Mouse (Mus musculus) myocyte (in vitro differentiated cells): ENCODE data around the gene Lfng.

Source experiments
- CEBPB ChIP-seq: IDR thresholded peaks from 2 replicates; pipeline ENCODE4 v1.6.1; 2011; ENCODE audit warnings: mild to moderate bottlenecking, moderate library complexity; ENCODE audit not compliant: poor library complexity, insufficient read depth, severe bottlenecking
- E2F4 ChIP-seq: IDR thresholded peaks from one replicate; pipeline ENCODE4 v1.6.1; 2011; ENCODE audit warnings: mild to moderate bottlenecking, control low read depth, moderate library complexity; ENCODE audit not compliant: insufficient read depth
- MAX ChIP-seq: IDR thresholded peaks from one replicate; pipeline ENCODE4 v1.6.1; 2011; ENCODE audit warnings: low read depth, mild to moderate bottlenecking, control low read depth
- MYOD1 ChIP-seq, 3 experiments: IDR thresholded peaks; one replicate each; pipeline ENCODE4 v1.6.1; 2011; ENCODE audit warnings: control low read depth in 2 of 3, low read depth in 2 of 3, mild to moderate bottlenecking in 2 of 3, moderate library complexity in 1 of 3; ENCODE audit not compliant: insufficient read length in 2 of 3, control insufficient read depth in 1 of 3
- MYOG ChIP-seq, 3 experiments: IDR thresholded peaks; one replicate each; pipeline ENCODE4 v1.6.1; 2011; ENCODE audit warnings: control low read depth in 2 of 3, low read depth in 2 of 3, mild to moderate bottlenecking in 2 of 3; ENCODE audit not compliant: insufficient read length in 2 of 3, control insufficient read depth in 1 of 3, insufficient read depth in 1 of 3
- POLR2A ChIP-seq: IDR thresholded peaks from one replicate; pipeline ENCODE4 v1.6.1; 2011; ENCODE audit warnings: low read depth, mild to moderate bottlenecking, control low read depth, moderate library complexity; ENCODE audit not compliant: insufficient read length
- POLR2AphosphoS2 ChIP-seq: IDR thresholded peaks from one replicate; pipeline ENCODE4 v1.6.1; 2011; ENCODE audit warnings: low read depth, control low read depth; ENCODE audit not compliant: insufficient read length
- REST ChIP-seq: IDR thresholded peaks from one replicate; pipeline ENCODE4 v1.6.1; 2011; ENCODE audit warnings: mild to moderate bottlenecking, control low read depth, moderate library complexity; ENCODE audit not compliant: insufficient read depth, insufficient read length
- TCF12 ChIP-seq: IDR thresholded peaks from one replicate; pipeline ENCODE4 v1.6.1; 2011; ENCODE audit warnings: mild to moderate bottlenecking, control low read depth; ENCODE audit not compliant: poor library complexity, insufficient read depth, severe bottlenecking
- USF1 ChIP-seq: IDR thresholded peaks from one replicate; pipeline ENCODE4 v1.6.1; 2011; ENCODE audit warnings: low read depth, mild to moderate bottlenecking, control low read depth, moderate library complexity

GRCm38 (mm10) chr5:140642076-140642475 is 35.0 kb downstream of the Lfng start:
- TF ChIP-seq POLR2AphosphoS2 (no peak), CEBPB (no peak), POLR2A (no peak), REST (no peak), MYOD1 (IDR thresholded peaks at IDR 0.05; ENCODE audit: control insufficient read depth in 1 of 3, insufficient read length in 2 of 3, low read depth in 2 of 3) (no peak), USF1 (no peak), MYOG (IDR thresholded peaks at IDR 0.05; ENCODE audit: control insufficient read depth in 1 of 3, insufficient read depth in 1 of 3, insufficient read length in 2 of 3, low read depth in 2 of 3) (no peak), MAX (no peak), TCF12 (no peak), E2F4 (no peak)
